Mouse (Mus musculus) gastrocnemius, postnatal 14 days (tissue): ENCODE results near the gene Usp6nl. TPM values are rescaled to one million over a fixed set of nuclear protein-coding genes. Genes with fewer than 3 reads are reported as not detected.
A peak's percentile ranks its signal among the peaks of the same experiment; 100 is the strongest.

ENCODE experiments used
- DNase-seq: peaks from one replicate; pipeline ENCODE4 v3.0.0; 2021; ENCODE audit warnings: mixed read lengths
- intact Hi-C: fragments of 180-260 bp; cut with DNase I; formaldehyde crosslinking; loops from one replicate; pipeline ENCODE4 v1.15.1; 2025; ENCODE audit warnings: low total_unique reads
- total RNA-seq, 2 experiments: library from RNA; stranded (reverse); gene quantifications; 2 replicates each; pipeline ENCODE4 v1.2.3; 2021

Usp6nl gene
- total RNA-seq, 2 experiments from 2014 or later, result 5.7 to 7.6 TPM

DNA sequence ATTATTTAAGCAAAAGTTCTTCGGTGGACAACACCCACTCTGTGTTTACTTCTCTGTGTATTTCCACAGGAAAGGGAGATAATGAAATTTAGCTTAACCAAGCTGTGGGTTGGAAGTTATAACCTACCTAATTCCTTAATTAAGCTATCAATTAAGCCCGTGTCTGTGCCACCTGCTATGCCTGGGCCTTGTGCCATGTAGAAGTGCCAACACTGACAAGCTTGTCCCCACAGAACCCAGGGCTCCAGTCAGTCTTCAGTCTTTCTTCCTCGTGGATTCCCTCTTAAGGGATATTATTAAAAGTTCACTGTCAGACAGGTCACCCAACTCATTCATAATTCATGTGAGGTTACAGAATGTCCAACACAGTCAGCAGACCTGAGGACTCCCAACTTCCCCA, 128.1 kb downstream of the Usp6nl start:
- no peak for DNase-seq
- intact Hi-C loops, result no loop called here

DNA sequence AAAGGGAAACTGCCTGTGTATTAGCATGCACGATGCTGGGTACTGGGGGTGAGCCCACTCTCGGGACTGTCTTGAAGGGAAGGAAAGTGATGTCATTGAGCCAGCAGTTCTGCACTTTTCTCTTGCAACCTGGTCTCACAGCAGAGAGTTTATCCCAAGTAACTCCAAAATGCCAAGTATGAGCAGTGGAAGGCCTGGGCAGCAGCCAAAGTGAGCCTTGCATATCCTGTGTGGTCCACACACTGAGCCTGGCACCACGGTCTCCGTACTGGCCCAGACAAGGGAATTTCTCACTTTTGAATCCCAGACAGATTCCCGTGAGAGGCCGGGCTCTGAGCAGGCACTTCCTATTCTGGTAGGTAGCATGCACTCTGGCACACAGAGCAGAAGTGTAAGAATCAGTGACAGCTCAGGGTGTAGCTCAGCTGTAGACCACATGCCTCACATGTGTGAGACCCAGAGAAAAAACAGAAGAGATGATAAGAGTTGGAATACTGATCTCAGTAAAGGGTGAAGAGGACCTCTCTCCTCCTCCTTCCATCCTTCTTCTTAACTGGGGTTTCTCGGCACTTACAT, 132.6 kb downstream of the Usp6nl start:
- no peak for DNase-seq
- intact Hi-C loops, result no loop called here

GRCm38 (mm10) chr2:6459282-6460047, 137.0 kb downstream of the Usp6nl start:
- intact Hi-C loops, result no loop called here

DNA sequence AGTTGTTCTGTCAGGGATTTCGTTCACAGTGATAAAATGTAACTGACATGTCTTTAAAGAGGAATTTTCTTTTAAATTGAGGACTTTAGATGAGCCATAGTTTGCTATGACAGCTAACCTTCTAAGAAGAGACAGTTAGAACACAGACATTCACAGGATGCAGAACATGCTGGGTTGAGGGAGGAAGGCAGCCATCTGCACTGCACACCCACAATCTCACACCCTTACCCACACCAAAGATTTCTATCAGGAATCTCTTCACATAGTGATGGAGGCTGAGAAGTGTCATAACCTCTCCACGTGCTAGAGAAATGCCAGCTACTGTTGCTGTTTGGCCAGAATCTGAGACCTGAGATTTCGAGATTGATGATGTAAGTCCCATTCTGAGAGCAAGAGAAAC, 139.8 kb downstream of the Usp6nl start:
- intact Hi-C loops, result no loop called here
- DNase-seq, result no peak

More at GRCm38 (mm10) chr2:6459282-6460047, 137.0 kb downstream of the Usp6nl start:
- no peak for DNase-seq

DNA sequence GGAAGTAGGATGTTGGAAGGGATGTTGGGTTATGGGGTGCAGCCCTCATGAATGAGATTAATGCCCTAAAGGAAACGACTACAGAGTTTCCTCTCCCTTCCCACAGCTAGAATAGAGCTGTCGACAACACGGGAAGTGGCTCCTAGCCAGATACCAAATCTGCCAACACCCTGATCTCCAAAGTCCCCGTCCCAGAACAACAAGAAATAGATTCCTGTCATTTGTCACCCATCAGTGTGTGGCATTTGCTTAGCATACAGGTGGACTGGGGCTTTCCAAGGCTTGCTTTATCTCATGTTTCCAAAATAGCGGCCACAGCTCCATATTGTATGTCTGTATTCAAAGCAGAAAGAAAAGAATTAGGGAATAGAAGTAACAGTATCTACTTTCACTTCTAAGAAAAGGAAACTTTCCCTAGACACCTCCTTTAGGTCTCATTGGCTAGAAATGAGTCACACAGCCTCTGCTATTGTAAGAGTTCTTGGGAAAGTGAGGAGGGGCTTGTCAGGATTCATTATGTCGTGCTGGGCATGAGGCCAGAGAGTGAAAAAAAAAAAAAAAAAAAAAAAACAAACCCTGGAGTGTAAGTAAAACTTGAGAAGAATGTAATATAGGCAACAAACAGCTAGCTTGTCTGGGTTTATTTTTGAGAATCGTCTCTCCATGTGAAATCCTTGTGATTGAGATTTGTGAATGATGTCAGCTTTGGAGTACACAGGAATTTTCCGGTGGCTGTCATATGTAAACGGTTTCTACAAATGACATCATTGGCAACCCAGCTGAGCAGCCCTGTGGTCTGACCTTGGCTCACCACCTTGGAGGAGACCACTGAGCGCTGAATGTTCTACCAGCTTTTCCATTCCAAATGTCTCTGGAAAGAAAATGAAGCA, 141.6 kb downstream of the Usp6nl start:
- intact Hi-C loops, result no loop called here
- no peak for DNase-seq

- intact Hi-C loops, result no loop called here
- DNase-seq, result no peak
Observed at GRCm38 (mm10) chr2:6466396-6466795, 143.9 kb downstream of the Usp6nl start.

DNA sequence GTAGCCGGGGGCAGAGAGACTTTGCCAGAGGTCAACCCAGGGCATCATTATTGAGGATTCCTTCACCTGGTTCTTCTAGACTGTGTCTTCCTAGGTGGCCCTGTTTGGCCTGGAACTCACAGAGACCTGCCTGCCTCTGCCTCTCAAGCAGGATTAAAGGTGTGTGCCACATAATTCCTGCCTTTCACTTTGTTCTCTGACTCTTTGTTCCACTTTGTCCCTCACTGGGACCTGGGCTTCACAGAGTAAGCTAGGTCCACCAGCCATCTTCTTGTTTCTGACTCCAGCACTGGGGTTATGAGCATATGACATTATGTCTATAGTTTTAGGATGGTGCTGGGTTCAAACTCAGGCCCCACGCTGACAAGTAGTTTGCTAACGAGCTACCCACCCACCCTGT, 144.9 kb downstream of the Usp6nl start:
- no peak for DNase-seq
- intact Hi-C loops, result no loop called here

DNA sequence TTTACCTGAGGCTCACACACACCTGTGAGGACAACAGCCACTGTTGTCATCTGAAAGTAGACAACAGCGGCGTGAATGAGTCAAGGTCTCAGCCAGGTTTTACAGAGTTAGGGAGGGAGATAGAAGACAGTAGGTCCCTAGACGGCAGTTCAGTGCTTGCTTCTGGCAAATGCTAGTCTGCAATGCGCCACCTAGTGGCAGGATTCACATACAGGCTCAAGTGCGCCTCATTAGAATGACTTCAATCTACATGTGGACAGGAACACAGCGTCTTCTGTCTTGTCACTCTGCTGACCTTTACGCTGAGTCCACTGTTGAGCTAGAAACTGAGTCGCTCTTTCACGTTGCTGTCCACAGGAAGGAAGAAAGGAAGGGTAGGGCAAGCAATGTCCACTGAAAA, 146.7 kb downstream of the Usp6nl start:
- intact Hi-C loops, result no loop called here
- DNase-seq, result peak; percentile 63

GRCm38 (mm10) chr2:6471110-6471611, 148.7 kb downstream of the Usp6nl start:
- intact Hi-C loops, result no loop called here
- DNase-seq, result no peak

- DNase-seq, result no peak
- intact Hi-C loops, result no loop called here
Observed at GRCm38 (mm10) chr2:6473829-6474228, 151.4 kb downstream of the Usp6nl start.

DNA sequence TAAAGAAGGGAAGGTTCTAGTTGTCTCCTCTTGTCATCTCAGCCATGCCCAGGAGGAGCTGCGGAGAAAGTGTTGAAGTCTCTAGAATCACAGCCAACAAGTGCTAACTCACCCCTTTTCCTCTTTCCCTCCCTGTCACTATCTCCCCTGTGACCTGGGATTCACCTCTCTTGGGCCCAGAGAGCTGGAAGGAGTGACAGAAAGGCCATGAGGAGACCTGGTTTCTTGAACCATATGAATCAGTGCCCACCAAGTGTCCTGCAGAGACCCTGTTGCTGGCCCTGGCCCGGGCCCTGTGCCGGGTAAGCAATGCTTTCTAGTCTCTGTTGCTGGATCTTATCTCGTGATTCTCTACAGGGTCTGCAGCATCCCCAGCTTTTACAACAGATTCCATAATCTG, 155.4 kb downstream of the Usp6nl start:
- DNase-seq, result no peak
- intact Hi-C loops, result no loop called here

DNA sequence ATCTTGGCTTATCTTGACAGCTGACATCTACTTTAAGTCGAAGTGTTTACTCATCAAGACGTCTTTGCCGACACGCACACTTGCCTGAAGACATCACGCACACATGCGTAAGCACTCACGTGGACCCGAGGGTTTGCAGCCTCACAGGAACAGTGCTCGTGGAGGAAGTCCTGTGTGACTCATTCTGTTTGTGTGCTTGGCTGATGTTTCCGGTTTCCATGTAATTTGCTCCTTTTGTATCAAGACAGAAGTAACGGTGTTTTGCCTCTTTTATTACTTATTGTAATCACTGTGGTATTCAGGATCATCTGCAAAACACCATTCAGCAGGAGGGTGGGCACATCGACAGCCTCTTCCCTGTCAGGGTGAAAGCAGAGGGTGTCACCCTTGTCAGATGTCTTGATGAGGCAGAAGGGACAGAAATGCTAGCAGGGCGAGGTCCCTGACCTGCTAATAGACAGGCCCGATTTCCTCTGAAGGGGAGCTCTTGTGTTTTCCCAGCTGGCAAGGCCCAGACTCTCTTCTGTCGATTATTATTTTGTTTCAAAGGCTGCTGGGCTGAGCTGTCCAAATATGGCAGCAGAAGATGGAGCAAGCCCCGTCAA, 156.0 kb downstream of the Usp6nl start:
- intact Hi-C loops, result no loop called here
- no peak for DNase-seq

- peak; percentile 54 for DNase-seq
- intact Hi-C loops, result no loop called here
Observed at GRCm38 (mm10) chr2:6478966-6479391, 156.5 kb downstream of the Usp6nl start.

DNA sequence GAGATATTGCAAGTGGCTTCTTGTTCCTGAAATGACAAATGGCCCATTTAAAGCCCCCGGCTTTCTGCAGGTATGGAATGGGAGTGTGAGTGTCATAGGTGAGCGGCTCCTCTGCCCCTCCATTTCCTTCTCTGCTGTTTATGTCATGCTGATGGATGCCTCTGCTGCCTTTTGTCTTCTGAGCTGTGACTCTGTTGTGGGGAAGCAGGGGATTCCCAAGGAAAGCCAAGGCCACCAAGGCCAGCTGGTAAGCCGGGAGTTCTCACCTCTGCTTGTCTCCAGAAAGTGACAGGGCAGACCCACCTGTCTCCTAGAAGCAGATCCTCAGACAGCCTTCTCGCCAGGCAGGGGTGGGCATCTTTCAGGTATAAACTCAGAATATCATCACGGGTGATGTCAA, 157.2 kb downstream of the Usp6nl start:
- no peak for DNase-seq
- intact Hi-C loops, result no loop called here

DNA sequence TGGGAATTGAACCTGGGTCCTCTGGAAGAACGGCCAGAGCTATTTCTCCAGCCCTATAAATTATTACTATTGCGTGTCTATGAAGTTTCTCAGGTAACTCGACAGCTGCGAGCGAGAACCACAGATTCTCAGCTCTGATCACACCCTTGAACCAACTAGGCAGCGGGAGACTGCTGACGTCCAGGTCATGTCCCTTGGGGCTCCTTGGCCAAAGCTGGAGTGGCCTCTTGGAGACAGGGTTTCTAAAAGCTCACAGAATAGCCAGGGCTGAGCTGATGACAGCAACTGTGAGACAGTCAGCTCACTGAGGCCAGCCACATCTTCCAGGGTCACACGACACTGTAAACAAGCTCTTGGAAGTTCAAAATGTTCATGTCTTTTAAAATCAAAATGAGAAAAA, 159.5 kb downstream of the Usp6nl start:
- intact Hi-C loops, result no loop called here
- DNase-seq, result no peak

DNA sequence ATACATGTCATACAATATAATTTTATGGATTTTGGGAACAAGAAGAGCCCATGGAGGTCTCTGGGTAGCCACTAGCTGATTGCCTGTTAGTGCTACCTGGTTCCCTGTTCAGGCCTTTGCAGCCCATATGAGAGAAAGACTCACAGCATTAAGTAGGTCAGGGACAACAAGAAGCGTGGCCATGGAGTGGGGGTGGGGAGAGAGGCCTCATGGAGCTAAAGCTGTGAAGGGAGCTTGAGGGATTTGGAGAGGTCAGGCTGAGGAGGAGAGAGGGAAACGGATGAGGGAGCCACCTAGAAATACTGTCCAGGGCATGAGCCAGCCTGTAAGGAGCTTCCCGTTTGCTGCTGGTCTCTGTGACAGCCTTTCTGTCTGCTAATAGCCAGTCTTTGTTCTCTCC, 159.9 kb downstream of the Usp6nl start:
- no peak for DNase-seq
- intact Hi-C loops, result no loop called here

DNA sequence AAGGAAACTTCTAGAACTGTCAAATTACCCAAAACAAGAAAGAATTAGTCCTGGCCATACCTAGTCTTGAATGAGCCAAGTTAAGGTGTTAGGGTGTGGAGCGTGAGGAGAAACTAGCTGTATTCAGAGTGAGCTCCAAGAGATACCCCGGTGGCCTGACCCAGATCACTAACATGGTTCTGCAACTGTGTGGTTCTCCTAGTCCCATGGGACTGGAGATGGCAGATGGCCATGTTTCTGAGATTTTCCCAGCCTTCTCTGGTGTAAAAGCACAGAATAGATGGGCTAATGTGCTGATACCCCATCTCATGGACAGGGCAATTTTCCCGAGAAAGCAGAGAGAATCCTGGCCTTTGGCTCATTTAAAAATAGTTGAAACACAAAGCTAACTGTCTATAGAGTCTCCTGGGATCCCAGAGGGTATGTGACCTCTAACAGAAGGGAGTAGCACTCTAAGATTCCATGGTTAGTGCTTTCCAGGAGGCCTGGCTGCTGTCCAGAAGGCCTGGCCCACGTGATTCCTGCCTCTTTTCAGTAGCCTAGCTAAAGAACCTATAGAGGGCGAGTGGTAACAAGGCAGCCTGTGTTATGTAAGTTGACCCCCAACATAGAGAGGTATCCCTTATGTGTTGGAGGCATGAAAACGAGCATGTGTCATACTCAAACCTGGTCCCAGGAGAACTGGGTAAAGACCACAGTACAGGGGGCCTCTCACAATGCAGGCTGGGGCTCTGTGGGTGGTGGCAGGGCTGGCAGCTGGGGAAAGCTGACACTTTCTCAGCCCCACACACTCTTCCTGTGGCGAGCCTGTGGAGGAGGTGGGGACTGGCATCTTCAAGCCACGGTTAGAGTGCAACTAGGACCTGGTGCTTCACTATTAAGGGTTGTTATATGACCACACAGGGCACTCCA, 160.9 kb downstream of the Usp6nl start:
- DNase-seq, result peak; percentile 53
- intact Hi-C loops, result no loop called here

GRCm38 (mm10) chr2:6484179-6484578, 161.7 kb downstream of the Usp6nl start:
- DNase-seq, result no peak
- intact Hi-C loops, result no loop called here
